Mouse (Mus musculus): ENCODE measurements around the gene Otud7b. TPM values are rescaled to one million over a fixed set of nuclear protein-coding genes. Genes with fewer than 3 reads are reported as not detected.

Gene Otud7b
- 13.7 and 23.6 TPM in 2 replicates for polyA plus RNA-seq (2012; rRNA removed)

DNA sequence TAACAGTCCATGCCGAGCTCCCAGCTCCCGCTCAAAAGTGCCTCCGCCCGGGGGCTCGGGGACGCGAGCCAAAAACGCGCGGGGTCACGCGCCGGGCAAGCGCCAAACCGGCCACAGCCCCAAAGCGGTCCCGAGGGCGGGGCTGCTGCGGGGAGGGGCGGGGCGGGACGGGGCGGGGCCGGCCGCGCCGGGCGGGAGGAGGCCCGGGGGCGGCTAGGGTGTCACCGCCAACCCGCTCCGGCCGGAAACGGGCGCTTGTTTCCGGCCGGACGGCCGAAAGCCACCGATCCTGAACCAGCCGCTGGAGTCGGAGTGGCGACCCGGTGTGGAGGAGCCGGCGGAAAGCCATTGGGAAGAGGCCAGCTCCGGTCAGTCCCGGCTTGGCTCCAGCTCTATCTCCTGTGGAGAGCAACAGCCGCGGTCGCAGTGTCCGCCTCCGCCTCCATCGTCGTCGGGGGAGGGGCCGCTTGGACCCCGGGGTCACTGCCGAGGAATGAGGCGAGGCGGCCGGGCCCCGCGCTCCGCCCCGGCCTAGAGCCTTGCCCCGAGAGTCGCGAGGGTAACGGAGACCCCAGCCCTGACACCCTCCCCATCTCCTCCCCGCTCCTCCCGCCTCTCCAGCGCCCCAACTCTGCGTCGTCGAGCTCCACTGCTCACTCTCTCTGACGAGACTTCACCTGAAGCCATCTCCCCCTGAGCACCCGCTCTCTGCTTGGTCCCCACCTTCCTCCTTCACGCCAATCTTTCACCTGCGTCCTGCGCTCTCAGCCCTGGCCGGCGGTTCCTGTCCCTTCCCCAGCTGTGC, at the start of gene Otud7b:
TSS of gene Otud7b (plus strand) at position 267 of the 805 bp plus-strand sequence.
- under 1% methylated on average over 84 of the region's 84 CpGs for WGBS
- Histone ChIP-seq H3K4me3 (ENCODE audit: low read depth, low read length) (peak within 1 kb of the TSS; percentile 87), H3K27ac (ENCODE audit: insufficient read depth, low read depth, low read length) (peak within 1 kb of the TSS; percentile 79), H3K36me3 (ENCODE audit: control insufficient read depth, insufficient read depth, low read length) (peaks cover 1% of the 10 kb centered on the region; the same call in 1 of the 2 replicates), H3K27me3 (ENCODE audit: control insufficient read depth, insufficient read depth, low read length) (no peaks in the 10 kb centered on the region), H3K4me1 (ENCODE audit: control insufficient read depth, insufficient read depth, insufficient read length, low read length) (peaks cover 2% of the 10 kb centered on the region; the same call in 1 of the 2 replicates)
- TF ChIP-seq POLR2A (IDR thresholded peaks at IDR 0.05; ENCODE audit: low read depth, low read length): peak; percentile 81
- TF ChIP-seq CTCF (IDR thresholded peaks at IDR 0.05; ENCODE audit: extremely low read depth, insufficient read length, insufficient replicate concordance, low read depth, low read length): no peak

DNA sequence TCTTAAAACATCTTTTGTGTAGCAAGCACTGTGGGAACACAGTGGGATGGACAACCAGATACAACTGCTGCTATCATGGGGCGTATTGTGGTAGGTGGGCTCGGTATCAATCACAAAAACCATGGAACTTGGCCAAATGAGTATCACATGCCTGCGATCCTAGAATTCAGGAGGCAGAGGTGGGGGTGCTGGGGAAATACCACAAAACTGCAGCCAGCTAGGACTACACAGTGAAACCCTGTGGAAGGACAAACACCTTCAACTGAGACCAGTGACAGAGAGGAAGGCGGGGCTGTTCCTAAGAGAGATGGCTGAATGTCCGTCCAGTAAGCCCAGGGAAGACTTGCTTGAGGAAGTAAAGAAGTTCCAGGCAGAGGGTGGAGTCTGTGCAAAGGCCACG, 49.0 kb upstream of the Otud7b start:
- WGBS: 68% methylated on average over 6 of the region's 6 CpGs
- Histone ChIP-seq H3K27me3 (ENCODE audit: control insufficient read depth, insufficient read depth, low read length) (no peaks in the 10 kb centered on the region), H3K27ac (ENCODE audit: insufficient read depth, low read depth, low read length) (no peak overlapping the region), H3K4me3 (ENCODE audit: low read depth, low read length) (no peak overlapping the region), H3K4me1 (ENCODE audit: control insufficient read depth, insufficient read depth, insufficient read length, low read length) (peaks cover 6% of the 10 kb centered on the region; the same call in 1 of the 2 replicates), H3K36me3 (ENCODE audit: control insufficient read depth, insufficient read depth, low read length) (peaks cover 4% of the 10 kb centered on the region; the same call in 1 of the 2 replicates)
- TF ChIP-seq CTCF (IDR thresholded peaks at IDR 0.05; ENCODE audit: extremely low read depth, insufficient read length, insufficient replicate concordance, low read depth, low read length) (no peak), POLR2A (IDR thresholded peaks at IDR 0.05; ENCODE audit: low read depth, low read length) (no peak)

DNA sequence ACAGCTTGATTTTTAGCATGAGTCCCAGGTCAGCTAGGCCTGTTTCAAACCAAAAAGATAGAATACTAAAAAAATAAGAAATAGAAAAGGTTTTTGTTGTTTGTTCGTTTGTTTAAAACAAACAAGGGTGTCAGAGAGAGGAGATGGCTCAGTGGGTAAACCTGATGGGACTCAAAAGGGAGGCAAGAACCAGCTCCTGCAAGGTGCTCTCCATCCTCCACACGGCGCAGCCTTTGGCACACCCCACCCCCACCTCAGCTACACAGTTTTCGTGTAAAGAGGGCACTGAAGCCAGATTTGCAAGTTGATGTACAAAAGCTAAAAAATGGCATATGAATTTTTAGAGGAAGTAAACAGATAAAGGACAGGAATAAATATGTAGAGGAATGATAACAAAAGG, 48.3 kb upstream of the Otud7b start:
- Histone ChIP-seq H3K4me1 (ENCODE audit: control insufficient read depth, insufficient read depth, insufficient read length, low read length) (peaks cover 6% of the 10 kb centered on the region; the same call in 1 of the 2 replicates), H3K27ac (ENCODE audit: insufficient read depth, low read depth, low read length) (no peak overlapping the region), H3K27me3 (ENCODE audit: control insufficient read depth, insufficient read depth, low read length) (no peaks in the 10 kb centered on the region), H3K36me3 (ENCODE audit: control insufficient read depth, insufficient read depth, low read length) (peaks cover 2% of the 10 kb centered on the region; the same call in 1 of the 2 replicates), H3K4me3 (ENCODE audit: low read depth, low read length) (no peak overlapping the region)
- WGBS: 88% methylated on average over 4 of the region's 4 CpGs
- no peak for TF ChIP-seq CTCF (IDR thresholded peaks at IDR 0.05; ENCODE audit: extremely low read depth, insufficient read length, insufficient replicate concordance, low read depth, low read length)
- TF ChIP-seq POLR2A (IDR thresholded peaks at IDR 0.05; ENCODE audit: low read depth, low read length): no peak

DNA sequence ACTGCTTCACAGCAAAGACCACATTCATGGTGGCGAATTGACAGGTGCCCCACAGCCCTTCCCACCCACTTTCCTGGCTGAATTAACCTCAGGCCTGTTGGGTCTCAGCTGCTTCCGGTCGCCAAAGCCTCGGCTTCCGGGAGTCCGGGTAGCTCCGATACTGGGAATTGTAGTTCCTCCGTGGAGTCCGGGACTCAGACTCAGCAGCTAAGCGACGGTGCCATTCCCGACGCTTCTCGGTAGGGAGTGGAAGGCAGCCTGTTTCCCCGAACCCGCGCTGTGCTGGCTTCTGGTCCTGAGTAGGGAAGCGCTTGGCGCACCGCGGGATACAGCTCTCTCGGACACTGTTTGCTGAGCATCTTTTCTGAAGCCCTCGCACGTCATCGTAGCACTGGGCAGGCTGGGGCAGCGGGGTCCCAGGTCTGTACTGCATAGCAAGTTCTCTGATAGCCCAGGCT, 46.6 kb upstream of the Otud7b start:
- peaks cover 6% of the 10 kb centered on the region; the same call in 1 of the 2 replicates for H3K4me1 ChIP-seq (ENCODE audit: control insufficient read depth, insufficient read depth, insufficient read length, low read length)
- H3K27ac ChIP-seq (ENCODE audit: insufficient read depth, low read depth, low read length): peak overlapping the region; percentile 46; the same call in 1 of the 2 replicates
- no peaks in the 10 kb centered on the region for H3K27me3 ChIP-seq (ENCODE audit: control insufficient read depth, insufficient read depth, low read length)
- under 1% methylated on average over 26 of the region's 26 CpGs for WGBS
- TF ChIP-seq POLR2A (IDR thresholded peaks at IDR 0.05; ENCODE audit: low read depth, low read length) (peak; percentile 57), CTCF (IDR thresholded peaks at IDR 0.05; ENCODE audit: extremely low read depth, insufficient read length, insufficient replicate concordance, low read depth, low read length) (no peak)
- no peaks in the 10 kb centered on the region; the same call in 1 of the 2 replicates for H3K36me3 ChIP-seq (ENCODE audit: control insufficient read depth, insufficient read depth, low read length)
- H3K4me3 ChIP-seq (ENCODE audit: low read depth, low read length): peak overlapping the region; percentile 84

DNA sequence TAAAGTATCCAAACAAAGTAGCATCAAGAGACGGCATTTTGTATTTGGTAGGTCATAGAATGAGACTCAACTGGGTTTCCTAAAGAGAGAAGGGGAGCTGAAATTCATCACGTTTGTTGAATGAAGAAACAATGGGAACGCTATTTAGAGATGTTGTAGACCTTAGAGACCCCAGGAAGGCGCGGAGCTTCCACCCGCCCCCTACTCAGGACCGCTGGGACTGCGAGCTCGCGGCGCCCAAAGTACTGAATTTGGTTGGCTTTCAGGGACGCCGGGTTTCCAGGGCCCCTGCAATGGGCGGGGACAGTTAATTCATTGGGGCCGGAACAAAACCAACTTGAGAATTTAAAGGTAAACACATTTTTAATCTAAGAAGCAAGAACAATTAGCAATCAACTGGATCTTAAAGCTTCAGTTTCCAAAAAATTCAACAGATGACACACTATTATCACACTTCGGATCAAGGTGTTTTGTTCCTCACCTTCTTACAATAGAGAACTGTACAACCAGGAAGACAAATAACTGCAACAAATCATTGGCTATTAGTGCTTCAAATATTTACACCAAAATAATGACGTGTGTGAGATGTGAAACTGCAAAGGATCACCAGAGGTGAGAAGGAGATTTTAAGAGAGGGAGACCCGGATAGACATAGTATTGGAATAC, 46.0 kb upstream of the Otud7b start, which contains the start of gene Vps45:
TSS of gene Vps45 (minus strand) at position 236 of the 666 bp plus-strand sequence.
- Histone ChIP-seq H3K4me1 (ENCODE audit: control insufficient read depth, insufficient read depth, insufficient read length, low read length) (peaks cover 6% of the 10 kb centered on the region; the same call in 1 of the 2 replicates), H3K27me3 (ENCODE audit: control insufficient read depth, insufficient read depth, low read length) (no peaks in the 10 kb centered on the region), H3K36me3 (ENCODE audit: control insufficient read depth, insufficient read depth, low read length) (no peaks in the 10 kb centered on the region; the same call in 1 of the 2 replicates), H3K4me3 (ENCODE audit: low read depth, low read length) (peak within 1 kb of the TSS; percentile 84), H3K27ac (ENCODE audit: insufficient read depth, low read depth, low read length) (peak within 1 kb of the TSS; percentile 46; the same call in 1 of the 2 replicates)
- WGBS: 1% methylated on average over 18 of the region's 18 CpGs
- TF ChIP-seq POLR2A (IDR thresholded peaks at IDR 0.05; ENCODE audit: low read depth, low read length): peak; percentile 25; the same call in 1 of the 2 replicates
- TF ChIP-seq CTCF (IDR thresholded peaks at IDR 0.05; ENCODE audit: extremely low read depth, insufficient read length, insufficient replicate concordance, low read depth, low read length): no peak

DNA sequence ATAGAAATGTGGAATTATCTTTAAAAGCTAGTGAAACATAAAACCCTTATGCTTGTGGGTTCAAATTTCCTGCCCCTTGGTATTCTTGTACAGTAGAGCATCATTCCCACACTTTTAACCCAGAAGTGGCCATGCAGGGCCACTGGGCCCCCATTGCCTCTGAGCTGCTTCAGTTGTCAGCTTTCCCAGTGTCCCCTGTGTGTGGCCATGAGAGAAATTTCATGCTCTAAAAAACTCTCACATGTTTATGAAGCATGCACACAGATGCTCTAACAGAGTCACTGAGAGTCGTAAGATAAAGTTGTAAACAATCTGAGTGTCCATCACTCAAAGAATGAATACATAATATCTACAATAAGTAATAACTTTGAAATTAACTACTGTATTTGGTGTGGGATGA, 44.2 kb upstream of the Otud7b start:
- no peaks in the 10 kb centered on the region for H3K36me3 ChIP-seq (ENCODE audit: control insufficient read depth, insufficient read depth, low read length)
- no peak overlapping the region for H3K27ac ChIP-seq (ENCODE audit: insufficient read depth, low read depth, low read length)
- TF ChIP-seq POLR2A (IDR thresholded peaks at IDR 0.05; ENCODE audit: low read depth, low read length) (no peak), CTCF (IDR thresholded peaks at IDR 0.05; ENCODE audit: extremely low read depth, insufficient read length, insufficient replicate concordance, low read depth, low read length) (no peak)
- peaks cover 6% of the 10 kb centered on the region; the same call in 1 of the 2 replicates for H3K4me1 ChIP-seq (ENCODE audit: control insufficient read depth, insufficient read depth, insufficient read length, low read length)
- no peaks in the 10 kb centered on the region for H3K27me3 ChIP-seq (ENCODE audit: control insufficient read depth, insufficient read depth, low read length)
- H3K4me3 ChIP-seq (ENCODE audit: low read depth, low read length): no peak overlapping the region
- 72% methylated on average over 1 of the region's 1 CpGs for WGBS
